Mouse (Mus musculus): ENCODE results near the gene Sh3bp2. TPM values are rescaled to one million over a fixed set of nuclear protein-coding genes. Genes with fewer than 3 reads are reported as not detected.
"Not testable (repeated sequence)": the region's sequence is repeated elsewhere in the genome, so short reads cannot be mapped to it uniquely, and the experiment has no call there.

Gene Sh3bp2
- polyA plus RNA-seq, 1 experiment from 2014 or later: 8.3 TPM

GRCm38 (mm10) chr5:34591388-34592004, 65.9 kb downstream of the Sh3bp2 start:
- Histone ChIP-seq H3K4me1 (peaks cover 8% of the 10 kb centered on the region; the same call in 1 of the 2 replicates), H3K4me3 (replicated peaks) (no peak overlapping the region), H3K4me2 (replicated peaks) (no peak overlapping the region), H3K27ac (replicated peaks) (no peak overlapping the region), H3K27me3 (no peaks in the 10 kb centered on the region), H3K9ac (no peak overlapping the region), H3K9me3 (replicated peaks) (no peaks in the 10 kb centered on the region), H3K36me3 (peaks cover 5% of the 10 kb centered on the region)
- no peak for ATAC-seq (ENCODE audit: insufficient number of reproducible peaks, low FRiP score, low TSS enrichment, low read depth)
- WGBS: 55% methylated on average over 5 of the region's 5 CpGs

GRCm38 (mm10) chr5:34592224-34592623, 66.6 kb downstream of the Sh3bp2 start:
- not testable (repeated sequence) for H3K4me3 ChIP-seq (replicated peaks); H3K9ac ChIP-seq; H3K27me3 ChIP-seq; H3K27ac ChIP-seq (replicated peaks); H3K4me1 ChIP-seq; ATAC-seq (ENCODE audit: insufficient number of reproducible peaks, low FRiP score, low TSS enrichment, low read depth); H3K4me2 ChIP-seq (replicated peaks); H3K36me3 ChIP-seq; H3K9me3 ChIP-seq (replicated peaks)
- WGBS: 86% methylated on average over 5 of the region's 5 CpGs

- WGBS: 94% methylated on average over 6 of the region's 6 CpGs
- Histone ChIP-seq H3K4me1 (peaks cover 8% of the 10 kb centered on the region; the same call in 1 of the 2 replicates), H3K9ac (no peak overlapping the region), H3K36me3 (peaks cover 6% of the 10 kb centered on the region), H3K27ac (replicated peaks) (no peak overlapping the region), H3K27me3 (no peaks in the 10 kb centered on the region), H3K9me3 (replicated peaks) (no peaks in the 10 kb centered on the region), H3K4me3 (replicated peaks) (no peak overlapping the region), H3K4me2 (replicated peaks) (no peak overlapping the region)
- no peak for ATAC-seq (ENCODE audit: insufficient number of reproducible peaks, low FRiP score, low TSS enrichment, low read depth)
Observed at GRCm38 (mm10) chr5:34592666-34593065, 67.0 kb downstream of the Sh3bp2 start.

GRCm38 (mm10) chr5:34593202-34593727, 67.6 kb downstream of the Sh3bp2 start:
- Histone ChIP-seq H3K27me3 (no peaks in the 10 kb centered on the region), H3K27ac (replicated peaks) (no peak overlapping the region), H3K4me2 (replicated peaks) (no peak overlapping the region), H3K9ac (no peak overlapping the region), H3K4me1 (peaks cover 8% of the 10 kb centered on the region; the same call in 1 of the 2 replicates), H3K4me3 (replicated peaks) (no peak overlapping the region), H3K9me3 (replicated peaks) (no peaks in the 10 kb centered on the region), H3K36me3 (peaks cover 12% of the 10 kb centered on the region)
- WGBS: 95% methylated on average over 9 of the region's 9 CpGs
- no peak for ATAC-seq (ENCODE audit: insufficient number of reproducible peaks, low FRiP score, low TSS enrichment, low read depth)

- Histone ChIP-seq H3K27me3 (no peaks in the 10 kb centered on the region), H3K9me3 (replicated peaks) (no peaks in the 10 kb centered on the region), H3K4me1 (no peaks in the 10 kb centered on the region), H3K9ac (no peak overlapping the region), H3K4me2 (replicated peaks) (no peak overlapping the region), H3K27ac (replicated peaks) (no peak overlapping the region), H3K4me3 (replicated peaks) (no peak overlapping the region), H3K36me3 (peaks cover 57% of the 10 kb centered on the region)
- 96% methylated on average over 5 of the region's 5 CpGs for WGBS
- ATAC-seq (ENCODE audit: insufficient number of reproducible peaks, low FRiP score, low TSS enrichment, low read depth): no peak
Observed at GRCm38 (mm10) chr5:34604576-34604975, 78.9 kb downstream of the Sh3bp2 start.

GRCm38 (mm10) chr5:34607100-34607880, 81.7 kb downstream of the Sh3bp2 start:
- ATAC-seq (ENCODE audit: insufficient number of reproducible peaks, low FRiP score, low TSS enrichment, low read depth): no peak
- H3K27me3 ChIP-seq: no peaks in the 10 kb centered on the region
- no peak overlapping the region for H3K4me2 ChIP-seq (replicated peaks)
- H3K4me1 ChIP-seq: no peaks in the 10 kb centered on the region
- 80% methylated on average over 8 of the region's 8 CpGs for WGBS
- H3K27ac ChIP-seq (replicated peaks): no peak overlapping the region
- peaks cover 67% of the 10 kb centered on the region for H3K36me3 ChIP-seq
- H3K9me3 ChIP-seq (replicated peaks): no peaks in the 10 kb centered on the region
- no peak overlapping the region for H3K4me3 ChIP-seq (replicated peaks)
- H3K9ac ChIP-seq: no peak overlapping the region

GRCm38 (mm10) chr5:34608226-34608625, 82.6 kb downstream of the Sh3bp2 start:
- Histone ChIP-seq H3K4me3 (replicated peaks) (no peak overlapping the region), H3K27me3 (no peaks in the 10 kb centered on the region), H3K4me2 (replicated peaks) (no peak overlapping the region), H3K36me3 (peaks cover 66% of the 10 kb centered on the region), H3K27ac (replicated peaks) (no peak overlapping the region), H3K4me1 (no peaks in the 10 kb centered on the region), H3K9ac (no peak overlapping the region), H3K9me3 (replicated peaks) (no peaks in the 10 kb centered on the region)
- ATAC-seq (ENCODE audit: insufficient number of reproducible peaks, low FRiP score, low TSS enrichment, low read depth): no peak
- 64% methylated on average over 3 of the region's 3 CpGs for WGBS

- H3K4me1 ChIP-seq: no peaks in the 10 kb centered on the region
- no peak for ATAC-seq (ENCODE audit: insufficient number of reproducible peaks, low FRiP score, low TSS enrichment, low read depth)
- H3K4me3 ChIP-seq (replicated peaks): no peak overlapping the region
- H3K4me2 ChIP-seq (replicated peaks): no peak overlapping the region
- H3K36me3 ChIP-seq: peaks cover 75% of the 10 kb centered on the region
- WGBS: 85% methylated on average over 4 of the region's 4 CpGs
- no peak overlapping the region for H3K9ac ChIP-seq
- no peaks in the 10 kb centered on the region for H3K27me3 ChIP-seq
- H3K27ac ChIP-seq (replicated peaks): no peak overlapping the region
- no peaks in the 10 kb centered on the region for H3K9me3 ChIP-seq (replicated peaks)
Observed at GRCm38 (mm10) chr5:34609966-34610365, 84.3 kb downstream of the Sh3bp2 start.

Small RNA genes within 50 kb of the gene (microRNA-seq; reads per million reads assigned to microRNA genes)
- 0.52 reads per million for gene Mir7036b (ENCODE audit: borderline number of aligned reads)

Other genes starting within 250 kb of the Sh3bp2 start
- 0.84 and 1.2 TPM in 2 replicates for gene Zfyve28, start 237.4 kb upstream of the Sh3bp2 start, polyA plus RNA-seq (2015; fragmentation: Nextera tagmentation; extraction: Ambion mirVana)
- 0.35 and 0.88 TPM in 2 replicates for gene Cfap99, start 237.2 kb upstream of the Sh3bp2 start, polyA plus RNA-seq (2015; fragmentation: Nextera tagmentation; extraction: Ambion mirVana)
- 142 and 147 TPM in 2 replicates for gene Rnf4, start 189.5 kb upstream of the Sh3bp2 start, polyA plus RNA-seq (2015; fragmentation: Nextera tagmentation; extraction: Ambion mirVana)
- gene Fam193a, start 155.9 kb upstream of the Sh3bp2 start, polyA plus RNA-seq (2015; fragmentation: Nextera tagmentation; extraction: Ambion mirVana): 13.2 and 13.5 TPM in 2 replicates
- 29.1 and 34.4 TPM in 2 replicates for gene Tnip2, start 11.8 kb upstream of the Sh3bp2 start, polyA plus RNA-seq (2015; fragmentation: Nextera tagmentation; extraction: Ambion mirVana)
- 186 and 190 TPM in 2 replicates for gene Add1, start 47.8 kb downstream of the Sh3bp2 start, polyA plus RNA-seq (2015; fragmentation: Nextera tagmentation; extraction: Ambion mirVana)
- gene Mfsd10, start 111.4 kb downstream of the Sh3bp2 start, polyA plus RNA-seq (2015; fragmentation: Nextera tagmentation; extraction: Ambion mirVana): 126 and 148 TPM in 2 replicates
- gene Nop14, start 134.3 kb downstream of the Sh3bp2 start, polyA plus RNA-seq (2015; fragmentation: Nextera tagmentation; extraction: Ambion mirVana): 23.3 and 26.2 TPM in 2 replicates
- gene Grk4, start 134.5 kb downstream of the Sh3bp2 start, polyA plus RNA-seq (2015; fragmentation: Nextera tagmentation; extraction: Ambion mirVana): 2.7 and 4.6 TPM in 2 replicates
- 11.8 and 12.7 TPM in 2 replicates for gene Htt, start 235.9 kb downstream of the Sh3bp2 start, polyA plus RNA-seq (2015; fragmentation: Nextera tagmentation; extraction: Ambion mirVana)

Data from embryonic facial prominence, embryonic 15.5 days (tissue).